In the genomic region with DNA sequence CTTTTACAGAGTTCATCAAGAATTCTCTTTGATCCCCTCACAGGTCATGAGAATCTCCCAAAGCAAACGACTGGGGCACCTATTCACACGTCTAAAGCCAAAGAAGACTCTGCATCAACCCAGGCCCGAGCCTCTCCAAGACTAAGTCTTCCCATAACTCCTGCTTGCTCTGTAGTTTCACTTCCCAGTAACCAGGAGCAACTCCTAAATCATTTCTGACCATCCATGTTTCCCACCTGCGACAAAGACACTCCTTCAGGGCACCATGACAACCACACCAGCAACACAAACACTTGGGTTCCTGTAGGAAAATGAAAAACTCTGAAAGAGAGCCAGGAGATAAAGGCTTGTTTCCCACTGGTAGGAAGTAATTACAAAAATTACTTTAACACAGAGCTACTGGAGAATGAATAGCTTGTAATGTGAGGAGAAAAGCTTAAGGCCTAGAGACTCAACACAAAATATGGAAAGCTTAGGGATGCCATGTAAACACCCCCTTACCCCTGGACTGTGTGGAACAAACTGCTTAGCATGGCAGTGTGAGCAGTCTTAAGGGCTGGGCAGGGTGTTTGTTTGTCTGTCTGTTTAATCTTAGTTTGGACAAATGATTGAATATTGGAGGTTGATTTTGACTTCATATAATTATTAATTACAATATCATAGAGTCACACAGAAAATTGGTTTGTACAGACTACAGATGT, we compare ENCODE assay signal across 35 mouse cellular contexts.
DNase-seq lines count a peak whose midpoint lies in the region; ATAC-seq and TF ChIP-seq lines count a peak whose summit lies in the region.
"Had no signal": no experiment of that assay in that cellular context is flagged by ENCODE, and none has a peak within 500 bp of the region (broad histone marks: within the 10 kb centered on the region; RNA-seq: fewer than 3 reads in every experiment).

No protein-coding gene starts in this region.

- ATAC-seq in forebrain, embryonic 13.5 days, result no peak
- ATAC-seq in midbrain, embryonic 11.5 days (ENCODE audit: low FRiP score), result peak; percentile 59
- no peak for ATAC-seq in midbrain, embryonic 16.5 days
- peak; percentile 25; the same call in 1 of the 2 replicates for ATAC-seq in forebrain, postnatal 0 days
- ATAC-seq: intestine, embryonic 15.5 days; lung, postnatal 0 days; Patski had no signal

- peaks cover 6% of the 10 kb centered on the region for H3K27me3 ChIP-seq in forebrain, embryonic 10.5 days (ENCODE audit: poor library complexity, severe bottlenecking)
- no peaks in the 10 kb centered on the region for H3K27me3 ChIP-seq in forebrain, embryonic 13.5 days
- H3K27me3 ChIP-seq in midbrain, embryonic 11.5 days (ENCODE audit: control insufficient read depth, insufficient read depth, low read length), result peaks cover 5% of the 10 kb centered on the region
- H3K27me3 ChIP-seq in midbrain, embryonic 16.5 days (ENCODE audit: control insufficient read depth, insufficient read depth, low read depth, low read length), result peaks cover 3% of the 10 kb centered on the region; the same call in 1 of the 2 replicates
- H3K27me3 ChIP-seq in forebrain, postnatal 0 days (ENCODE audit: insufficient read depth, low read length), result no peaks in the 10 kb centered on the region
- H3K27me3 ChIP-seq: embryonic facial prominence, embryonic 15.5 days; heart, embryonic 12.5 days; hindbrain, embryonic 15.5 days; intestine, embryonic 15.5 days; limb, embryonic 15.5 days; liver, embryonic 13.5 days; megakaryocyte, embryonic 14.5 days had no signal

- H3K36me3 ChIP-seq in forebrain, embryonic 10.5 days (replicated peaks), result no peaks in the 10 kb centered on the region
- no peaks in the 10 kb centered on the region for H3K36me3 ChIP-seq in forebrain, embryonic 13.5 days (ENCODE audit: poor library complexity, severe bottlenecking)
- H3K36me3 ChIP-seq in midbrain, embryonic 11.5 days (ENCODE audit: control insufficient read depth, insufficient read depth, low read length), result no peaks in the 10 kb centered on the region
- H3K36me3 ChIP-seq in midbrain, embryonic 16.5 days (ENCODE audit: control insufficient read depth, insufficient read depth, low read length), result no peaks in the 10 kb centered on the region
- H3K36me3 ChIP-seq in forebrain, postnatal 0 days (ENCODE audit: insufficient read depth), result no peaks in the 10 kb centered on the region
- H3K36me3 ChIP-seq: embryonic facial prominence, embryonic 10.5 days; embryonic facial prominence, embryonic 15.5 days; heart, embryonic 12.5 days; hindbrain, embryonic 15.5 days; intestine, embryonic 15.5 days; limb, embryonic 10.5 days; limb, embryonic 15.5 days; liver, embryonic 13.5 days had no signal

- TF ChIP-seq CTCF in forebrain, postnatal 0 days (IDR thresholded peaks at IDR 0.05; ENCODE audit: low read depth), result no peak

- peaks cover 14% of the 10 kb centered on the region; the same call in 1 of the 2 replicates for H3K4me1 ChIP-seq in forebrain, embryonic 10.5 days
- no peaks in the 10 kb centered on the region for H3K4me1 ChIP-seq in forebrain, embryonic 13.5 days
- H3K4me1 ChIP-seq in midbrain, embryonic 11.5 days (ENCODE audit: control insufficient read depth, insufficient read depth, low read length), result no peaks in the 10 kb centered on the region
- no peaks in the 10 kb centered on the region for H3K4me1 ChIP-seq in midbrain, embryonic 16.5 days (ENCODE audit: control insufficient read depth, insufficient read depth, low read length)
- no peaks in the 10 kb centered on the region for H3K4me1 ChIP-seq in forebrain, postnatal 0 days (ENCODE audit: insufficient read depth)
- H3K4me1 ChIP-seq: embryonic facial prominence, embryonic 10.5 days; embryonic facial prominence, embryonic 15.5 days; heart, embryonic 12.5 days; hindbrain, embryonic 15.5 days; intestine, embryonic 15.5 days; limb, embryonic 10.5 days; limb, embryonic 15.5 days; liver, embryonic 13.5 days; megakaryocyte, embryonic 14.5 days had no signal

- no peak overlapping the region for H3K9ac ChIP-seq in forebrain, embryonic 13.5 days
- H3K9ac ChIP-seq in midbrain, embryonic 11.5 days (ENCODE audit: low read length), result no peak overlapping the region
- H3K9ac ChIP-seq in midbrain, embryonic 16.5 days (ENCODE audit: low read depth, low read length), result no peak overlapping the region
- H3K9ac ChIP-seq in forebrain, postnatal 0 days, result no peak overlapping the region
- H3K9ac ChIP-seq: embryonic facial prominence, embryonic 15.5 days; heart, embryonic 12.5 days; hindbrain, embryonic 15.5 days; intestine, embryonic 15.5 days; limb, embryonic 15.5 days; liver, embryonic 13.5 days had no signal

- no peak overlapping the region for H3K4me2 ChIP-seq in forebrain, embryonic 13.5 days
- H3K4me2 ChIP-seq in midbrain, embryonic 11.5 days, result no peak overlapping the region
- no peak overlapping the region for H3K4me2 ChIP-seq in midbrain, embryonic 16.5 days (ENCODE audit: low read length)
- no peak overlapping the region for H3K4me2 ChIP-seq in forebrain, postnatal 0 days (ENCODE audit: low read depth)
- H3K4me2 ChIP-seq: embryonic facial prominence, embryonic 15.5 days; heart, embryonic 12.5 days; hindbrain, embryonic 15.5 days; intestine, embryonic 15.5 days; limb, embryonic 15.5 days; liver, embryonic 13.5 days had no signal

- H3K4me3 ChIP-seq in forebrain, embryonic 10.5 days, result no peak overlapping the region
- no peak overlapping the region for H3K4me3 ChIP-seq in forebrain, embryonic 13.5 days
- no peak overlapping the region for H3K4me3 ChIP-seq in midbrain, embryonic 11.5 days (ENCODE audit: low read depth, low read length)
- no peak overlapping the region for H3K4me3 ChIP-seq in midbrain, embryonic 16.5 days (ENCODE audit: low read depth, low read length)
- H3K4me3 ChIP-seq in forebrain, postnatal 0 days (ENCODE audit: low read depth, low read length), result no peak overlapping the region
- H3K4me3 ChIP-seq: embryonic facial prominence, embryonic 10.5 days; embryonic facial prominence, embryonic 15.5 days; gastrocnemius, adult 2 months; heart, adult 2 months; heart, embryonic 12.5 days; hindbrain, embryonic 15.5 days; intestine, embryonic 15.5 days; limb, embryonic 10.5 days; limb, embryonic 15.5 days; liver, embryonic 13.5 days; megakaryocyte, embryonic 14.5 days; myocyte had no signal

- DNase-seq in forebrain, embryonic 10.5 days (ENCODE audit: extremely low spot score, low spot score), result peak; percentile 20
- DNase-seq in midbrain, embryonic 11.5 days (ENCODE audit: low spot score, missing footprints), result no peak
- DNase-seq in forebrain, postnatal 0 days, result no peak
- DNase-seq in frontal cortex, adult 2 months (ENCODE audit: extremely low spot score in 1 of 2, low spot score in 1 of 2), result no peak
- DNase-seq in thymus, postnatal 0 days (ENCODE audit: low spot score), result no peak
- DNase-seq: adrenal gland, postnatal 10 days; cerebellum, adult 11 months; cerebellum, adult 9-10 months; cerebellum, postnatal 36 days; gastrocnemius, adult 2 months; gastrocnemius, postnatal 36 days; heart, adult 2 months; heart, postnatal 4 days; kidney, adult 2 months; kidney, postnatal 4 days; layer of hippocampus, postnatal 36 days; liver, embryonic 13.5 days; lung, adult 18-20 months; lung, postnatal 4 days; right cerebral cortex, adult 18-20 months; spleen, adult 18-20 months; thymus, postnatal 25 days had no signal

- no peaks in the 10 kb centered on the region for H3K9me3 ChIP-seq in forebrain, embryonic 10.5 days
- H3K9me3 ChIP-seq in forebrain, embryonic 13.5 days (replicated peaks), result no peaks in the 10 kb centered on the region
- H3K9me3 ChIP-seq in midbrain, embryonic 11.5 days (ENCODE audit: control insufficient read depth, low read length), result no peaks in the 10 kb centered on the region
- no peaks in the 10 kb centered on the region for H3K9me3 ChIP-seq in midbrain, embryonic 16.5 days (replicated peaks; ENCODE audit: control insufficient read depth, low read length, poor library complexity, severe bottlenecking)
- H3K9me3 ChIP-seq in forebrain, postnatal 0 days (ENCODE audit: low read length), result no peaks in the 10 kb centered on the region
- H3K9me3 ChIP-seq: embryonic facial prominence, embryonic 10.5 days; embryonic facial prominence, embryonic 15.5 days; heart, embryonic 12.5 days; hindbrain, embryonic 15.5 days; intestine, embryonic 15.5 days; limb, embryonic 10.5 days; limb, embryonic 15.5 days; liver, embryonic 13.5 days; megakaryocyte, embryonic 14.5 days had no signal

- 68% methylated on average over 4 of the region's 4 CpGs for WGBS in forebrain, embryonic 10.5 days
- WGBS in forebrain, embryonic 13.5 days, result 48% methylated on average over 4 of the region's 4 CpGs
- 33% methylated on average over 4 of the region's 4 CpGs for WGBS in midbrain, embryonic 11.5 days
- WGBS in midbrain, embryonic 16.5 days, result 15% methylated on average over 4 of the region's 4 CpGs
- 39% methylated on average over 4 of the region's 4 CpGs for WGBS in forebrain, postnatal 0 days

- no peak overlapping the region for H3K27ac ChIP-seq in forebrain, embryonic 10.5 days
- H3K27ac ChIP-seq in forebrain, embryonic 13.5 days, result no peak overlapping the region
- H3K27ac ChIP-seq in midbrain, embryonic 11.5 days (ENCODE audit: low read depth, low read length), result no peak overlapping the region
- no peak overlapping the region for H3K27ac ChIP-seq in midbrain, embryonic 16.5 days (ENCODE audit: low read length)
- H3K27ac ChIP-seq in forebrain, postnatal 0 days (ENCODE audit: low read depth, low read length), result no peak overlapping the region
- H3K27ac ChIP-seq: embryonic facial prominence, embryonic 10.5 days; embryonic facial prominence, embryonic 15.5 days; gastrocnemius, adult 2 months; heart, adult 2 months; hindbrain, embryonic 15.5 days; intestine, embryonic 15.5 days; limb, embryonic 10.5 days; limb, embryonic 15.5 days; liver, embryonic 13.5 days had no signal

Comparison
In these comparisons a context has a peak if more than half of its experiments do, and no peak if none do; other contexts are left out.
1. ATAC-seq: peak in midbrain, embryonic 11.5 days (single experiment) and forebrain, postnatal 0 days (single experiment); none in forebrain, embryonic 13.5 days (single experiment) and midbrain, embryonic 16.5 days (single experiment).